Mouse (Mus musculus) adrenal gland, adult 2 months (tissue): Measurements from ENCODE around the gene Tmem121. TPM values are rescaled to one million over a fixed set of nuclear protein-coding genes. Genes with fewer than 3 reads are reported as not detected.
A peak's percentile ranks its signal among the peaks of the same experiment; 100 is the strongest.
"Not testable (repeated sequence)": the region's sequence is repeated elsewhere in the genome, so short reads cannot be mapped to it uniquely, and the experiment has no call there.

Experiments
- DNase-seq: peaks from one replicate; pipeline ENCODE4 v3.0.0; 2021
- polyA plus RNA-seq: library from polyadenylated mRNA; depleted of rRNA; stranded (reverse); fragments of >200 nt; gene quantifications from 2 replicates; pipeline ENCODE4 v1.2.3, GENCODE M21; 2012
- total RNA-seq, 2 experiments: library from RNA; stranded (reverse); gene quantifications; 2 replicates each; pipeline ENCODE4 v1.2.3; 2021

Gene Tmem121
- total and polyA plus RNA-seq, 3 experiments, result 2.8 to 11.9 (median 9.7) TPM

DNA sequence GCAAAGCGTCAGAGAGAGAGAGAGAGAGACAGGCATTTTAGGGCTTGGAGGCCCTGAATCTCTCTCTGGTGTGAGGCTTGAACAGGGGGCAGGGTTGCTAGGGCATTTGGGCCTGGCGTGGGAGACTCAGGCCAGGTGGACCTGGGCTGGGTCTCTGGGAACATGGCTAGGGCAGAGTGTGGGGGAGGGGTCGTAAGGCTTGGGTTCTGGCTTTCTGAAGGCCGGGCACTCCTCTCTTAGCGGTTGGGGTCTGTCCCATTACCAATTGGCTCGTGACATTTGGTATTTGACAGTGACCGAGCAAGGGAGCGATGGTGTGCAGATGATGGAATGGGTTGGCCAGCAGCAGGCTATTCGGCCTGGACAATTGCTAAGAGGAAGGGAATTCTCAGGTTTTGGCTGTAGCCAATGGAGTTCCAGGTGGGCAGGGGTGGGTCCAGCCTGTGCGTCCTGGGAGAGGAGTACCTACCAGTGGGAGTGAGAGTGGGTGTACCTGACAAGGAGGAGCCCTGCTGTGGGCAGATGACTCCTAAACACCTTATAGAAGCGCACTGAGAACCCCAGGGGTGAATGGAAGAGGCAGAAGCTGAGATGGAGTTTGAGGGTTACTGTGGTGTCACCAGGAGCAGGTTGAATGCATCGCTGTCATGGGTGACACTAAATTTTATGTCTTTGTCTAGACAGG, 738 bp downstream of the Tmem121 start:
- DNase-seq, result no peak

DNA sequence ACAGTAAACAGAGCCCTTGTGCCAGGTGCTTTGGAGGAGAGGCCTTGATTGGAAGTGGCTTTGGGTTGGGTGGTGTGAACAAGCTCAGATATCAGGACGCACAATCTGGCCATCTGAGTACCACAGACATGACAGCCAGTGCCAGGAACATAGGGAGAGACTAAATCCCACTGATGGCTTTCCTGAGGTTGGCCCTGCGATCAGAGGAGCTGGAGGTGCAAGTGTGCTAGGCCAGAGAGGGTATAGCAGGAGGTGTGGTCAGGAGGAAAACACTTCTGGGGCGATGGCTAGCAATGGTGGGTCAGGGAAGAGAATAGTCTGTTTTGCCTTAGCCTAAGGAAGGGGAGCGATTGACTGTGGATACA, 1.3 kb downstream of the Tmem121 start:
- no peak for DNase-seq

DNA sequence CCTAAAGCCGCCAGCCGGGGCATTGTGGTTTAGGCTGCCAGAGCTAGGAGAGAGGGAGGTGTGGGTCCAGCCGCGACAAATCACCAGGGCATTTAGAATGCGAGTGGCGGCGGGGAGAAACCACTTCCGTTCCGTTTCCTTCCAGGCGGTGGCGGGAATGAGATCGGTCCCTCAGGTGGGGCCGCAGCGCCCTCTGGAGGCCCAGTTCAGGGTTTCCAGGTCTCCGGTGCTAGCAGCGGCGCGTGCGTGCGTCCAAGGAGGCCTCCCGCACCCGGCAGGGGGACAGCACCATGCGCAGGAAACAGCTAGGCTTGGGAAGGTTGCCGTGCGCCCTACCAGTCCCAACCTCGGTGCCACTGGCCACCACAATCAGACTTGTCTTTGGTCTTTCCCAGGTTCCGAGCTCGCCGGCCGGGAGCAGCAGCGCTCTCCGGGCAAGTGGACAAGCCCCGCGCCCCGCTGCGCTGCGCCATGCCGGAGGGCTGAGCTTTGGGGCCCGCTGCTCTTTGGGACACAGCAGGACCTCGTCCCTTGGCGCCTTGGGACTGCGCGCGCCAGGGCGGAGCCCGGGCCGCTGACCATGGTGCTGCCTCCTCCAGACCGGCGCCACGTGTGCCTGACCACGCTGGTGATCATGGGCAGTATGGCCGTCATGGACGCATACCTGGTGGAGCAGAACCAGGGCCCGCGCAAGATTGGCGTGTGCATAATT, 2.0 kb downstream of the Tmem121 start:
- peak; percentile 86 for DNase-seq

DNA sequence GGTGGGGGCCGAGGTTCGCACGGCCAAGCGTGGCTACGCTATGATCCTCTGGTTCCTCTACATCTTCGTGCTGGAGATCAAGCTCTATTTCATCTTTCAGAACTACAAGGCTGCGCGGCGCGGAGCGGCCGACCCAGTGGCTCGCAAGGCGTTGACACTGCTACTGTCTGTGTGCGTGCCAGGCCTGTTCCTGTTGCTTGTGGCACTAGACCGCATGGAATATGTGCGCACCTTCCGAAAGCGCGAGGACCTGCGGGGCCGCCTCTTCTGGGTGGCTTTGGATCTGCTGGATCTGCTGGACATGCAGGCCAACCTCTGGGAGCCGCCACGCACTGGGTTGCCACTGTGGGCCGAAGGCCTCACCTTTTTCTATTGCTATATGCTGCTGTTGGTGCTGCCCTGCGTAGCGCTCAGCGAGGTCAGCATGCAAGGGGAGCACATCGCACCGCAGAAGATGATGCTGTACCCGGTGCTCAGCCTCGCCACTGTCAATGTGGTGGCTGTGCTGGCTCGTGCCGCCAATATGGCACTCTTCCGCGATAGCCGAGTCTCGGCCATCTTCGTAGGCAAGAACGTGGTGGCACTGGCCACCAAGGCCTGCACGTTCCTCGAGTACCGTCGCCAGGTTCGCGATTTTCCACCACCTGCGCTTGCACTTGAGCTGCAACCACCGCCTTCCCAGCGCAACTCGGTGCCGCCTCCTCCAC, 2.8 kb downstream of the Tmem121 start:
- no peak for DNase-seq

DNA sequence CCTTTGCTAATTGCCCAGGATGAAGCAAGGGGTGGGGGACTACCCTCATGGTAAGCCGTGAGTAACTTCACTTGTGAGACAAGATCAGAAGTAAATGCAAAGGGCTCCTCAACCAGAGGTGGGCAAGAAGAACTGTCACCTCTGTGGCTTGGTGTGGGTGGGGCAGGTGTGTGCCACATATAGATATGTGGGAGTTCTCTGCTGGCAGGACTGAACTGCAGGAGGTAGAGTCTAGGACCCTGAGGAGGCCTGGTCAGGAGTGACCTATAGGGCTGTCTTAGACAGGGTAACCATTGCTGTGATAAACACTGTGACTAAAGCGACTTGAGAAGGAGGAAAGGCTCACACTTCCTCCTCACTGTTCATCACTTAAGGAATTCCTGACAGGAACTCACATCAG, 7.7 kb downstream of the Tmem121 start:
- DNase-seq, result no peak

DNA sequence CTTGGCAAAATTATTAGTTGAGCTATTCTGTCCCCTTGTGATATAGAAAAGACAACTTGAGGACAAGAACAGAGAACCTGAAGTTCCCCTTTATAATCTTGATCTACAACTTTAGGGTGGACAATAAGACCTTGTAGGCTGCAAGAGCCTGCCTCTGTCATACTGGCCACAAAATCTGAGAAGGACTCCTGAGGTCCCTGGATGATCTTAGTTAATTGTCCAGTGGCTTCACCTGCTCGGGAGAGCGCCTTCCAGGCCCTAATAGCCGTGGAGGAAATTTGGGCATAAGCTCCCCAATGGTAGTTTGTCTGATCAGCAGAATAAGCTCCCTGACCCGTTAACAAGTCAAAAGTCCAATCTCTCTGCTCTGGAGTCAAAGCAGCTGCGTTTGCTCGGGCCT, 13.4 kb downstream of the Tmem121 start:
- DNase-seq, result not testable (repeated sequence)

DNA sequence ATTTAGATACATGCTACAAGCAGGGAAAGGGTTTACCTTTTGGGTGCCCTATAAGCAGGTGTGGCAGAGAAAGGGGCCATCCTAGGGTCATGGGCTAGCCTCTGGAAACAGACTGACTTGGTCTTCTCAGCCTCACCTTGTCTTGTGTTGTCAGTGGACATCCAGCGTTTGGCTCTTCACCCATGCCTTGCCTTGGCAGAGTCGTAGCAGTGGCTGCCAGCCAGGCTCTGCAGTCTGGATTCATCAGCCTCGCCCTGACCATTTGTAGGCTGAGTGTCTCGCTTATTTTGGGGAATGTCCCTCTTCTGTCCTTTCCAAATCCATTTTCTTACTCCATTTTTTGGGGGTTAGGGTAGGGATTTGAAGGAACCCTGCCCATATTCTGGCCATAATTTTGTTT, 15.6 kb downstream of the Tmem121 start:
- DNase-seq, result peak; percentile 73

DNA sequence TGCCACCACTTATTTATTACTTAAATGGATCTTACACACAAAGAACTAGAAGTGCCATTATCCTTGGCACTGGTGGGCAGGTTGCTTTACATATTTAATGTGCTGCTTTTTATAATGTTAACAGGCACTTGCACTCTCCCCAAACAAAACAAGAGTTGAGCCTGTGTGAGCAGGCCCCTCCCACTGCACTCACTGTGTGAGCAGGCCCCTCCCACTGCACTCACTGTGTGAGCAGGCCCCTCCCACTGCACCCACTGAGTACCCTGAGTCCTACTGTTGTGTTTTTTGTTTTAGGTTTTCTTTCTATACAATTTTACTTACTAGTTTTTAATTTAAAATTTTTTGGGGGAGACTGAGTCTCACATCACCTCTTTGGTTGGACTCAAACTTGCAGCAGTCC, 16.3 kb downstream of the Tmem121 start:
- DNase-seq, result no peak

DNA sequence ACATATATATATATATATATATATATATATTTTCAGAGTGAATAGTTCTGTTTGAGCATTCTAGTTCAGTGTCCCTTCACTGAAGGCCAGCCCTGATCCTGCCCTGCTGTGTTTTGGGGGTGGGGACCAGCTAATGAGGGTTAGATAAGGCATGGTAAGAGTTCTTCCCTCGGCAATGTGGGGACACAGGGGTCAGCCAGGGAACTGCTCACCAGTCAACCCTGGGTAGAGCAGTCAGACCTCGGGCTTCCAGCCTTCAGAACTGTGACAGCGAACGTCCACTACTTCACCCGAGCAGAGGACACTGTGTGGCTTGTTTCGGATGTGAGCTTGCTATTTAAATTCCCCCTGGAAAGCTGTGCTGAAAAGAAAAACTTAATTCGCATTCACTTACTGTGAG, 17.8 kb downstream of the Tmem121 start:
- no peak for DNase-seq

DNA sequence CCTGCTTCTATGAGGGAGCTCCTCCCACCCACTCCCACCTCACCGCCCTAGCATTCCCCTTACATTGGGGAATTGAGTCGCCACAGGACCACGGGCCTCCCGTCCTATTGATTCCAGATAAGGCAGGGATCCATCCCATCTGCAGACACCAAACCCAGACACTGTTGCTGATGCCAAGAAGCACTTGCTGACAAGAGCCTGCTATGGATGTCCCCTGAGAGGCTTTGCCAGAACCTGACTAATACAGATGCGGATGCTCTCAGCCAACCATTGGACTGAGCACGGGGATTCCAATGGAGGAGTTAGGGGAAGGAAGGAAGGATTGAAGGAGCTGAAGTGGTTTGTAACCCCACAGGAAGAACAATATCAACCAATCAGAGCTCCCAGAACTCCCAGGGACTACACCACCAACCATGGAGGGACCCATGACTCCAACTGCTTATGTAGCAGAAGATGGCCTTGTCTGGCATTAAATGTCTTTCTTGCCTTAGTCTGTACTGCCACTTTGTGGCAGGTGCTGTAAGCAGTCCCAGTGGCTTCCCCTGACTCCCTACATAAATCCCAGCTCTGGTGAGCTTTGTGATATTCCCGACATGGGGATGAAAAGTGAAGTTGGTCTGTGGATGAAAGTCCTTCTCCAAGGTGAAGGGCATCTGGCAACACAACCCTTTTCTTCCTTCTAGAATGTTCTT, 19.7 kb downstream of the Tmem121 start:
- DNase-seq, result no peak

DNA sequence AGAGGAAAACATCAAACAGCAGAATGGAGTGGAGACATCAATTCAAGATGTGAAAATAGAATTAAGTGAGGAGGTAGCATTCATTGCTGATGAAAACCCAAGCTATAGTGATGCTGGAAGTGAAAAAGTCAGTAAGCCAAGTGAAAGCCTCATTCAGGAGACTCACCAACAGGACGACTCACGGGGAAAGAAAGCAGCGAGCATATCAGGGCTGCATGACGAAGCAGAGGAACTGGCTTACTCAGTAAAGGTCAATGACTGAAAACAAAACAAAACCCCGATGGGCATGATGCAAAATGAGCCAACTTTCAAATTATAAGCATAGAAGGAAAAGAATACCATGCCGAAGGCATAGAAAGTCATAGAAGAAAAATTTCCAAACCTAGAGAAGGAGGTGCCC, 22.0 kb downstream of the Tmem121 start:
- peak; percentile 67 for DNase-seq

DNA sequence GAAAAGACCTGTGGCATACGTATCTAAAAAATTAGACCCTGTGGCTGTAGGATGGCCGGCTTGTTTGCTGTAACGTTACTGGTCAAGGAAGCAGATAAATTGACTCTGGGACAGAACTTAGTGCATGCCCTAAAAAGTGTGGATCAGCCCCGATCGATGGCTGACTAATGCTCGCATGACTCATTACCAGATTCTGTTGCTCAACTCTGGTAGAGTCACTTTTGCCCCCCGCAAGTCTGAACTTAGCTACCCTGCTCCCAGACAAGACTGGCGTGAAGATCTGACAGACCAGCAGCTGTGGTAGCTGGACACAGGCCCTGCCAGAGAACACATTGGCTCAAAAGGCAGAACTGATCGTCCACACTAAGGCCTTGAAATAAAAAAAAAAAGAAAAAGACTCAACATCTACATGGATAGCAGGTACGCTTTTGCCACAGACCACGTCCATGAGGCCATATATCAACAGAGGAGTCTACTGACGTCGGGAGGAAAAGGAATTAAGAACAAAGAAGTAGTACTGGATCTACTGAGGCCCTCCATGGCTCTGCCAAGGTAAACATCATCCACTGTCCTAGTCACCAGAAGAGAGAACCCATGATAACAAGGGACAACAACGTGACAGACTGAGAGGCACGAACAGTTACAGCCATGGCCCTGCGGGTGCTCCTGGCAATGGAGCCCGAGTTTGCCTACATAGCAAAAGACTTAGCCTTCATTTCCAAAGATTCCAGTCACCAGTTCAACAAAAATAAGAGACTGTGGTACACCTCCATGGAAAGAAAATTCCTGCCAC, 25.1 kb downstream of the Tmem121 start:
- DNase-seq, result peak; percentile 75

DNA sequence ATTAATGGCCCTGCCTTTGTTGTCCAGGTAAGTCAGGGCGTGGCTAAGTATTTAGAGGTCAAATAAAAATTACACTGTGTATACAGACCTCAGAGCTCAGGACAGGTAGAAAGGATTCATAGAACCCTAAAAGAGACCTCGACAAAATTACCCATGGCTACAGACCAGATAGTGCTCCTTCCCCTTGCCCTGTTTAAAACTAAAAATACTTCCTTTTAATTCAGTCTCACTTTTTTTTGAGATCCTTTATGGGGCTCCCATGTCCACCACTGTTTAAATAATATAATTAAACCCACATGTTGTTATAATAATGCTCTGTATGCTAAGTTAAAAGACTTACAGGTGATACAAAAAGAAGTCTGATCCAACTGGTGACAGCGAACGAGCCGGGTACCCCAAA, 26.0 kb downstream of the Tmem121 start:
- no peak for DNase-seq

DNA sequence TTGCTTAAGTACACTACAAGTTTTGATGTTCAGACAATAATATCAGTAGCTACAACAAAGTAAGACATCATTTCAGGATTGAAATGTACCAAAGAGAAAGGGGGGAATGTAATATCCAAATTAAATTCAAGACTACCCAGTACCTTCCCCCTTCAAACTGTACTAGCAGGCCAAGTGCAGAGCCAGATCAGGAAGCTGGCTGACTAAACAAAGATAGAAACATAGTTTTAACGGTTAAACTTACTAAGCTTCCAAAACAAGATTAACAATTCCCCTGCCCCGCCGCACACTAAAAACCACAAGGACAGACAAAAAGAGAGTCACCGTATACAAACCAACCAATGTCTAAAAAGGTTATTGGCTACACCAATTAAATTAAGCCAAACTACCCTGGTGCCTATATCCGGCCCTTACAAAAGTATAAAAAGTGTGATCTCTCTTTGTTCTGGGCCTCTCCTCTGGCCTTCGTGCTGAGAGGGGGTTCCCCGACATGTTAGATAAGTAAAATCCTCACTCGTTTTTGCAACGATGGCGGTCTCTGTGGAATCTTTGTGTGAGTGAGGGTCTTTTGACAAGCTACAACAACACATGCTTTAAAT, 26.7 kb downstream of the Tmem121 start:
- no peak for DNase-seq

DNA sequence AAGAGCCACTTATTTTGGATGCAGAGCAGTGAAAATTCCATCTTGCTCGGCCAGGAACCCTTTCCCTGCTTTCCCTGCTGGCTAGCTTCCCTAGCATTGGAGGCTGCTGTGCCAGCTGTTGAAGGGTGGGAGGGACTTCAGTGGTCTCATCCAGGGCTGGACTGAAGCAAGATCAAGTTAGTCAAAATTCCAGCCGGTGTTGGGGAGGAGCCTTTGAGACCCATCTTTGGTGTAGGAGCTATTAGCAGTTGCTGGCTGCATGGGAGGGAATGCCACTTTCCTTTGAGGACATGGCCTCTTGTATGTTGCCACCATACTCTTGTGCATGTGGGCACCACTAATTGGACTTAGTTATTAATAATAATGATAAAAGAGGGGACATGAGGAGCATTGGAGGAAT, 27.5 kb downstream of the Tmem121 start:
- DNase-seq, result no peak

DNA sequence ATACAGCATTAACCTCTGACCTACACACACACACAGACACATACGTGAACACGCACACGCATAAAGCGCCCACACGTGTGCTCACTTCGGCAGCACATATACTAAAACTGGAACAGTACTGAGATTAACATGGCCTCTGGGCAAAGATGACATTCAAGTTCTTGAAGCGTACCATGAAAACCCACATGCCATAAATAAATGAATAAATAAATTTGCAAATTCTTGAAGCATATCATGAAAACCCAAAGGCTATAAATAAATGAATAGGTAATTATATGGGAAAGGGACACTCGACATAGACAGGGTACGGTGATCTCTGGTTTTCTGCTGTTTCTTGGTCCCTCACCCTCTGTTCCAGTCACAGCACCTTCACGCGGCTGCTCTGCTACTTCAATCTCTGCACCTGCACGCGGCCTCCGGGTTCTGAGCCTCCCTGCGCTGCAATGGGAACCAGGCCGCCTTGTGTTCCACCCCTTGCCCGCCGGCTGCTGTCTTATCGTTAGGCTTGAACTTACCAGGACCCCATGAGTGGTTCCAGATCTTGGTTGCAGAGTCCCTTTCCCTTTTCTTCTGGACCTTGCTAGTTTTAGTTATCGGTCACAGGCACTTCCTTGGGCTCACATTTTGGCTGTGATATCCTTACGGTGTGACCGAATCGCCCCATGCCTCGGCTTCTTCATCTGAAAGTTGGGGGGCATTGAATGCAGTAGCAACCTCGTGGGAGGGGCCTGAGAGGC, 28.5 kb downstream of the Tmem121 start:
- no peak for DNase-seq

DNA sequence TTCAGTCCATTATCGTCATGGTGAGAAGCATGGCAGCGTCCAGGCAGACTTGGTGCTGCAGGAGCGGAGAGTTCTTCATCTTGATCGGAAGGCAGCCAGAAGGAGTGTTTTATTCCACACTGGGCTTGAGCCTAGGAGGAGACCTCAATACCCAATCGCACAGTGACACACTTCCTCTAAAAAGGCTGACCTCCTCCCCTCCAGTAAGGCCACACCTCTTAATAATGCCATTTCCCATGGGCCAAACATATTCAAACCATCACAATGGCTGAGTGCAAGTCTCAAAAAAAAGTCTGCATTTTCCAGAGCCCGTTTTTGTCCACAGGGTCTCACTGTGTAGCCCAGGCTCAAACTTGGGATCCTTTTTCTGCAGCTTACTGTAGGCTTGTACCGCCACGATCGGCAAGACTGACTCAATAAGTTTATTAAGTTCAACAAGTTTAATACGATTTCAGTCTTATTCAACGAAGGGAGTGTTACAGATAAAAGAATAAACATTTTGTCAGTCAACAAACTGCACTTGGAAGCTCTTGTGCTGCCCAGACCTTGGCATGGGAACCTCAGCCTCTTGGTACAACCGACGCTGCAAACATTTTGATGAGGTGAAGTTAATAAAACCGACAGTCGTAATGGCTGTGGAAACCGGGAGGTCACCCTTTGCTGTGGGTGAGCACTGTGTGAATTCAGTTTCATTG, 29.4 kb downstream of the Tmem121 start:
- no peak for DNase-seq

DNA sequence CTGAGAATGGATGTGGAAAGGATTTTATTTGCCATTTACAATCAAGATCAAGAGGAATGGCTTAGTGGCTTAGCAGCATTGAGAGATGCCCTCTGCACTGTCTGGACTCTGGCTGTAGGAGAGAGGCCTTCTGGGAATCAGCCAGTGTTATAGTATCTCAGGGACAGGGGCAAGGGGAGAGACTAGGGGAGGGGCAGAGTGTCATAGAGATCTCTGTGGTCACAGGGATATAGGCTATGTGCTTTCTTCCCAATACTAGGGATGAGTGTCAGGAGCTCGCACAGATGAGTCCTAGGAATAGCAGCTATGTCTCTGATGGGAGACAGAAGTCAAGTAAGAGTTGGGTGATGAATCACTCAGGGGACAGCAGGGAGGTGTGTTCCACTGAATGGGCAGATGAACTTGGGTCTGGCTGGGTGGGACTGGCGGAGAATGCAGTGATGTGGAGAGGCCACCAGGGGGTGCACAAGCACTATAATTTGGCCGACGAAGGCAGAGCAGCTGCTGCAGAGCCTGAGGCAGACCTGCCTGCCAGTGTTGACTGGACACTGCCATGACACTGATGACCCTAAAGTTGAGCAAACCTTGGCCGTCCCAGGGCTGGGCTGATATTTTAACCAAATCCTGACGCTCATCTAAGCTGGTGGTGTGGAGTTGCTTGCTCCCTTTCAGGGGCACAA, 30.1 kb downstream of the Tmem121 start:
- DNase-seq, result peak; percentile 82
